Comparison of ENCODE assay signal across 8 mouse cellular contexts in genomic region chr9:56417948-56418737, GRCm38 (mm10). TPM values are rescaled to one million over a fixed set of nuclear protein-coding genes. Genes with fewer than 3 reads are reported as not detected.
DNase-seq lines count a peak whose midpoint lies in the region; ATAC-seq and TF ChIP-seq lines count a peak whose summit lies in the region.

Gene Peak1 (minus strand): TSS chr9:56418067.
Gene Hmg20a (plus strand): TSS chr9:56418609.

- peak within 1 kb of the TSS; percentile 88 for H3K9ac ChIP-seq in heart, embryonic 11.5 days (ENCODE audit: low read depth, low read length)
- peak within 1 kb of the TSS; percentile 86 for H3K9ac ChIP-seq in kidney, embryonic 16.5 days (replicated peaks; ENCODE audit: low read length)
- peak within 1 kb of the TSS; percentile 92 for H3K9ac ChIP-seq in liver, adult 2 months (ENCODE audit: low read depth, low read length)

- peaks cover 43% of the 10 kb centered on the region for H3K79me3 ChIP-seq in C2C12 (ENCODE audit: low read depth)

- under 1% methylated on average over 59 of the region's 59 CpGs for WGBS in heart, embryonic 11.5 days (ENCODE audit: insufficient replicate concordance)
- WGBS in kidney, embryonic 16.5 days: under 1% methylated on average over 50 of the region's 59 CpGs
- WGBS in liver, adult 2 months: under 1% methylated on average over 59 of the region's 59 CpGs

- no peaks in the 10 kb centered on the region for H3K36me3 ChIP-seq in C2C12 (ENCODE audit: control insufficient read depth, insufficient read depth)
- peaks cover 2% of the 10 kb centered on the region; the same call in 1 of the 2 replicates for H3K36me3 ChIP-seq in erythroblast, embryonic 14.5 days (ENCODE audit: control insufficient read depth)
- H3K36me3 ChIP-seq in heart, embryonic 11.5 days (ENCODE audit: control insufficient read depth, insufficient read depth, low read length): no peaks in the 10 kb centered on the region
- H3K36me3 ChIP-seq in kidney, embryonic 16.5 days (ENCODE audit: insufficient read depth, low read length): no peaks in the 10 kb centered on the region
- no peaks in the 10 kb centered on the region for H3K36me3 ChIP-seq in liver, adult 2 months (ENCODE audit: control insufficient read depth, insufficient read depth, low read length)
- H3K36me3 ChIP-seq in myocyte (ENCODE audit: control insufficient read depth, insufficient read depth): no peaks in the 10 kb centered on the region
- H3K36me3 ChIP-seq in splenic B cell, adult 2 months (ENCODE audit: control insufficient read depth, insufficient read depth, low read length, poor library complexity, severe bottlenecking): no peaks in the 10 kb centered on the region

- TF ChIP-seq CTCF in C2C12 (IDR thresholded peaks at IDR 0.05; ENCODE audit: control insufficient read depth, insufficient read depth, insufficient read length): no peak
- no peak for TF ChIP-seq CTCF in brain, embryonic 14.5 days (IDR thresholded peaks at IDR 0.05; ENCODE audit: borderline replicate concordance, extremely low read depth, insufficient read depth, insufficient read length)
- no peak for TF ChIP-seq CTCF in liver, adult 2 months (IDR thresholded peaks at IDR 0.05; ENCODE audit: low read depth, low read length)

- DNase-seq in brain, embryonic 14.5 days (ENCODE audit: low read depth): peak; percentile 100
- peak; percentile 96 for DNase-seq in liver, adult 2 months (ENCODE audit: extremely low read depth, low read depth, low spot score)
- peak; percentile 100 for DNase-seq in splenic B cell, adult 2 months (ENCODE audit: low read depth, low spot score)

- H3K79me2 ChIP-seq in C2C12 (ENCODE audit: control insufficient read depth, insufficient read depth) (peaks cover 87% of the 10 kb centered on the region), myocyte (ENCODE audit: control insufficient read depth, insufficient read depth) (peaks cover 83% of the 10 kb centered on the region)
- H3K79me2 ChIP-seq in liver, adult 2 months (ENCODE audit: control insufficient read depth, insufficient read depth, low read length): peaks cover 12% of the 10 kb centered on the region; the same call in 1 of the 2 replicates

- ATAC-seq in heart, embryonic 11.5 days (replicated peaks; ENCODE audit: insufficient number of reproducible peaks, low FRiP score, low TSS enrichment): peak; percentile 94
- ATAC-seq in kidney, embryonic 16.5 days (ENCODE audit: low FRiP score, low TSS enrichment): peak; percentile 96

- H3K4me2 ChIP-seq in heart, embryonic 11.5 days: peak within 1 kb of the TSS; percentile 81
- H3K4me2 ChIP-seq in kidney, embryonic 16.5 days (replicated peaks; ENCODE audit: low read depth, low read length): peak within 1 kb of the TSS; percentile 73
- peak within 1 kb of the TSS; percentile 91 for H3K4me2 ChIP-seq in myocyte (ENCODE audit: low read depth)

- H3K27ac ChIP-seq in heart, embryonic 11.5 days (ENCODE audit: low read depth, low read length): peak within 1 kb of the TSS; percentile 96
- H3K27ac ChIP-seq in kidney, embryonic 16.5 days (ENCODE audit: low read length): peak within 1 kb of the TSS; percentile 95
- peak within 1 kb of the TSS; percentile 79 for H3K27ac ChIP-seq in liver, adult 2 months (replicated peaks; ENCODE audit: insufficient read depth, low read depth, low read length)

- no peaks in the 10 kb centered on the region for H3K27me3 ChIP-seq in C2C12 (ENCODE audit: control insufficient read depth, insufficient read depth, insufficient read length)
- H3K27me3 ChIP-seq in erythroblast, embryonic 14.5 days (ENCODE audit: control insufficient read depth): no peaks in the 10 kb centered on the region
- H3K27me3 ChIP-seq in heart, embryonic 11.5 days (ENCODE audit: control insufficient read depth, insufficient read depth, low read length): no peaks in the 10 kb centered on the region
- no peaks in the 10 kb centered on the region for H3K27me3 ChIP-seq in kidney, embryonic 16.5 days (ENCODE audit: insufficient read depth, low read length)
- no peaks in the 10 kb centered on the region for H3K27me3 ChIP-seq in liver, adult 2 months (ENCODE audit: control insufficient read depth, insufficient read depth, low read length)
- H3K27me3 ChIP-seq in myocyte (ENCODE audit: control insufficient read depth, insufficient read depth, insufficient read length): no peaks in the 10 kb centered on the region
- no peaks in the 10 kb centered on the region for H3K27me3 ChIP-seq in splenic B cell, adult 2 months (ENCODE audit: control insufficient read depth, insufficient read depth, low read length, poor library complexity, severe bottlenecking)

- H3K9me3 ChIP-seq in erythroblast, embryonic 14.5 days (ENCODE audit: control insufficient read depth, low read length): no peaks in the 10 kb centered on the region
- H3K9me3 ChIP-seq in heart, embryonic 11.5 days (replicated peaks; ENCODE audit: control insufficient read depth, low read length): no peaks in the 10 kb centered on the region
- H3K9me3 ChIP-seq in kidney, embryonic 16.5 days (ENCODE audit: low read length): no peaks in the 10 kb centered on the region

- H3K4me1 ChIP-seq in erythroblast, embryonic 14.5 days (ENCODE audit: control insufficient read depth): peaks cover 48% of the 10 kb centered on the region
- H3K4me1 ChIP-seq in heart, embryonic 11.5 days (ENCODE audit: control insufficient read depth, insufficient read depth, low read length): peaks cover 18% of the 10 kb centered on the region
- H3K4me1 ChIP-seq in kidney, embryonic 16.5 days (ENCODE audit: insufficient read depth, low read length): peaks cover 44% of the 10 kb centered on the region
- H3K4me1 ChIP-seq in liver, adult 2 months (ENCODE audit: control insufficient read depth, insufficient read depth, low read length): peaks cover 7% of the 10 kb centered on the region

- H3K4me3 ChIP-seq in C2C12 (ENCODE audit: insufficient read depth, poor library complexity, severe bottlenecking) (peak within 1 kb of the TSS; percentile 74), myocyte (peak within 1 kb of the TSS; percentile 67)
- peak within 1 kb of the TSS; percentile 90 for H3K4me3 ChIP-seq in erythroblast, embryonic 14.5 days (replicated peaks)
- peak within 1 kb of the TSS; percentile 76 for H3K4me3 ChIP-seq in heart, embryonic 11.5 days (ENCODE audit: low read depth, low read length)
- H3K4me3 ChIP-seq in kidney, embryonic 16.5 days (ENCODE audit: low read length): peak within 1 kb of the TSS; percentile 74
- H3K4me3 ChIP-seq in liver, adult 2 months (ENCODE audit: insufficient read depth, low read depth, low read length): peak within 1 kb of the TSS; percentile 91

- H3ac ChIP-seq in C2C12 (ENCODE audit: control insufficient read depth, insufficient read length, low read depth): peak within 1 kb of the TSS; percentile 67
- H3ac ChIP-seq in myocyte (ENCODE audit: control insufficient read depth, insufficient read length): peak within 1 kb of the TSS; percentile 62

- peak; percentile 61; the same call in 1 of the 2 replicates for TF ChIP-seq POLR2A in brain, embryonic 14.5 days (IDR thresholded peaks at IDR 0.05; ENCODE audit: borderline replicate concordance, extremely low read depth, insufficient read depth, insufficient read length, poor library complexity, severe bottlenecking)
- peak; percentile 87 for TF ChIP-seq POLR2A in liver, adult 2 months (IDR thresholded peaks at IDR 0.05; ENCODE audit: extremely low read depth, insufficient read depth, low read length)
- peak; percentile 100 for TF ChIP-seq POLR2A in myocyte (IDR thresholded peaks at IDR 0.05; ENCODE audit: insufficient read length, low read depth)

TF ChIP-seq in C2C12, 6 proteins besides CTCF, POLR2A, EP300 and RAD21:
- TF ChIP-seq USF1 (IDR thresholded peaks at IDR 0.05; ENCODE audit: low read depth) (peak; percentile 51), MYOD1 (IDR thresholded peaks at IDR 0.05; ENCODE audit: control insufficient read depth, insufficient read length, low read depth) (no peak), MAX (IDR thresholded peaks at IDR 0.05) (peak; percentile 75)

TF ChIP-seq in myocyte, 11 proteins besides CTCF, POLR2A, EP300 and RAD21:
- TF ChIP-seq MAX (IDR thresholded peaks at IDR 0.05; ENCODE audit: low read depth) (no peak), POLR2AphosphoS2 (IDR thresholded peaks at IDR 0.05; ENCODE audit: insufficient read length, low read depth) (peak; percentile 97), TCF12 (IDR thresholded peaks at IDR 0.05; ENCODE audit: insufficient read depth, poor library complexity, severe bottlenecking) (no peak), MYOD1 (IDR thresholded peaks at IDR 0.05; ENCODE audit: control insufficient read depth in 1 of 3, insufficient read length in 2 of 3, low read depth in 2 of 3) (peak in 1 of 3 experiments; percentile 3), E2F4 (IDR thresholded peaks at IDR 0.05; ENCODE audit: insufficient read depth) (no peak), CEBPB (IDR thresholded peaks at IDR 0.05; ENCODE audit: insufficient read depth, poor library complexity, severe bottlenecking) (no peak), SRF (IDR thresholded peaks at IDR 0.05; ENCODE audit: control insufficient read depth, insufficient read length, low read depth) (no peak), TCF3 (IDR thresholded peaks at IDR 0.05; ENCODE audit: insufficient read length, low read depth) (no peak), REST (IDR thresholded peaks at IDR 0.05; ENCODE audit: insufficient read depth, insufficient read length) (no peak), USF1 (IDR thresholded peaks at IDR 0.05; ENCODE audit: low read depth) (peak; percentile 65), MYOG (IDR thresholded peaks at IDR 0.05; ENCODE audit: control insufficient read depth in 1 of 3, insufficient read depth in 1 of 3, insufficient read length in 2 of 3, low read depth in 2 of 3) (peak in 1 of 3 experiments; percentile 26)

RNA-seq across cellular contexts. Expression of gene Peak1, which starts in this region (rescaled TPM):
- polyA plus RNA-seq in C2C12 (2012; fragmentation: generic; extraction: Trizol) (14.4 TPM), myocyte (2012; fragmentation: generic; extraction: Trizol) (13.3 TPM)
- polyA plus RNA-seq in brain, embryonic 14.5 days (2012; rRNA removed): 3.4 and 6.3 TPM in 2 replicates
- polyA plus RNA-seq in erythroblast, embryonic 14.5 days (2012): 0.01 TPM in 2 replicates
- polyA plus RNA-seq in heart, embryonic 11.5 days (2014; fragmentation: Nextera tagmentation; extraction: Ambion mirVana): 14.4 and 16.1 TPM in 2 replicates
- 14.0 and 16.9 TPM in 2 replicates for polyA plus RNA-seq in kidney, embryonic 16.5 days (2015; fragmentation: Nextera tagmentation; extraction: Ambion mirVana)
- total RNA-seq in liver, adult 2 months (2014; rRNA removed): 9.4 and 10.7 TPM in 2 replicates
- polyA plus RNA-seq in liver, adult 2 months (2012; rRNA removed): 2.1 and 2.8 TPM in 2 replicates

RNA-seq across cellular contexts. Expression of gene Hmg20a, which starts in this region (rescaled TPM):
- polyA plus RNA-seq in C2C12 (2012; fragmentation: generic; extraction: Trizol) (9.7 TPM), myocyte (2012; fragmentation: generic; extraction: Trizol) (13.8 TPM)
- 84.9 and 96.5 TPM in 2 replicates for polyA plus RNA-seq in brain, embryonic 14.5 days (2012; rRNA removed)
- polyA plus RNA-seq in erythroblast, embryonic 14.5 days (2012): 0.26 and 0.52 TPM in 2 replicates
- 53.3 and 62.4 TPM in 2 replicates for polyA plus RNA-seq in heart, embryonic 11.5 days (2014; fragmentation: Nextera tagmentation; extraction: Ambion mirVana)
- 59.7 and 69.6 TPM in 2 replicates for polyA plus RNA-seq in kidney, embryonic 16.5 days (2015; fragmentation: Nextera tagmentation; extraction: Ambion mirVana)
- 6.6 and 8.3 TPM in 2 replicates for total RNA-seq in liver, adult 2 months (2014; rRNA removed)
- polyA plus RNA-seq in liver, adult 2 months (2012; rRNA removed): 6.0 and 6.8 TPM in 2 replicates

Comparison
In these comparisons a context has a peak if more than half of its experiments do, and no peak if none do; other contexts are left out.
1. Peak in every context shown above with its lines: DNase-seq, ATAC-seq, H3K4me3 ChIP-seq and H3K27ac ChIP-seq.